ENCODE assay signal across 23 mouse cellular contexts in genomic region chr6:146748271-146748670, GRCm38 (mm10). TPM values are rescaled to one million over a fixed set of nuclear protein-coding genes. Genes with fewer than 3 reads are reported as not detected.
DNase-seq lines count a peak whose midpoint lies in the region; ATAC-seq and TF ChIP-seq lines count a peak whose summit lies in the region.
"Had no signal": no experiment of that assay in that cellular context is flagged by ENCODE, and none has a peak within 500 bp of the region (broad histone marks: within the 10 kb centered on the region; RNA-seq: fewer than 3 reads in every experiment).

No protein-coding gene starts in this region.

- no peak for ATAC-seq in heart, embryonic 12.5 days (ENCODE audit: insufficient number of reproducible peaks, low FRiP score)
- ATAC-seq: forebrain, embryonic 16.5 days; hindbrain, embryonic 16.5 days had no signal

- no peak for TF ChIP-seq POLR2A in MEL (IDR thresholded peaks at IDR 0.05; ENCODE audit: control insufficient read depth in 1 of 2, insufficient read depth in 1 of 2, low read depth in 1 of 2, low read length in 2 of 2, poor library complexity in 1 of 2)
- TF ChIP-seq POLR2A in thymus, adult 2 months (IDR thresholded peaks at IDR 0.05; ENCODE audit: control insufficient read depth, extremely low read depth, insufficient read depth, low read length, poor library complexity), result no peak

- no peak overlapping the region for H3K4me2 ChIP-seq in heart, embryonic 12.5 days
- H3K4me2 ChIP-seq: embryonic facial prominence, embryonic 13.5 days; forebrain, embryonic 12.5 days; hindbrain, embryonic 12.5 days had no signal

- no peaks in the 10 kb centered on the region for H3K9me3 ChIP-seq in heart, embryonic 12.5 days (replicated peaks)
- H3K9me3 ChIP-seq in MEL (replicated peaks; ENCODE audit: insufficient read depth, low read length), result no peaks in the 10 kb centered on the region
- H3K9me3 ChIP-seq: embryonic facial prominence, embryonic 13.5 days; forebrain, embryonic 12.5 days; hindbrain, embryonic 12.5 days had no signal

- H3K4me3 ChIP-seq in heart, embryonic 12.5 days, result no peak overlapping the region
- H3K4me3 ChIP-seq in MEL (ENCODE audit: control insufficient read depth in 1 of 2, insufficient read depth in 1 of 2, low read depth in 2 of 2, low read length in 2 of 2), result peak overlapping the region in 1 of 2 experiments; percentile 46; a peak in 2 of 4 replicates
- H3K4me3 ChIP-seq in thymus, adult 2 months (ENCODE audit: control insufficient read depth, insufficient read depth, low read length), result no peak overlapping the region
- H3K4me3 ChIP-seq: embryonic facial prominence, embryonic 13.5 days; forebrain, embryonic 12.5 days; hindbrain, embryonic 12.5 days had no signal

- no peaks in the 10 kb centered on the region for H3K27me3 ChIP-seq in heart, embryonic 12.5 days (replicated peaks)
- no peaks in the 10 kb centered on the region for H3K27me3 ChIP-seq in MEL (ENCODE audit: control insufficient read depth in 1 of 2, insufficient read depth in 2 of 2, low read length in 2 of 2)
- no peaks in the 10 kb centered on the region for H3K27me3 ChIP-seq in thymus, adult 2 months (ENCODE audit: control insufficient read depth, insufficient read depth, low read length)
- H3K27me3 ChIP-seq: CH12.LX; embryonic facial prominence, embryonic 13.5 days; forebrain, embryonic 12.5 days; hindbrain, embryonic 12.5 days had no signal

- 0 out of 2 replicates have a peak, but pooled peaks cover 3% of the 10 kb centered on the region for H3K36me3 ChIP-seq in heart, embryonic 12.5 days
- H3K36me3 ChIP-seq in MEL (ENCODE audit: control insufficient read depth in 1 of 2, insufficient read depth in 2 of 2, low read length in 2 of 2), result peaks cover 0 to 43% of the 10 kb centered on the region in 2 experiments; a peak in 2 of 4 replicates
- no peaks in the 10 kb centered on the region for H3K36me3 ChIP-seq in thymus, adult 2 months (ENCODE audit: control insufficient read depth, insufficient read depth, low read length)
- H3K36me3 ChIP-seq: embryonic facial prominence, embryonic 13.5 days; forebrain, embryonic 12.5 days; hindbrain, embryonic 12.5 days had no signal

- intact Hi-C loops in heart, postnatal 10 days (cut with DNase I), result no loop called here

- H3K4me1 ChIP-seq in heart, embryonic 12.5 days (replicated peaks), result peaks cover 68% of the 10 kb centered on the region
- peaks cover 21 to 25% of the 10 kb centered on the region in 2 experiments for H3K4me1 ChIP-seq in MEL (ENCODE audit: control insufficient read depth in 1 of 2, insufficient read depth in 2 of 2, low read length in 2 of 2)
- peaks cover 5% of the 10 kb centered on the region for H3K4me1 ChIP-seq in thymus, adult 2 months (replicated peaks; ENCODE audit: control insufficient read depth, insufficient read depth, low read length)
- H3K4me1 ChIP-seq: forebrain, embryonic 12.5 days had no signal

- H3K27ac ChIP-seq in heart, embryonic 12.5 days (ENCODE audit: poor library complexity, severe bottlenecking), result peak overlapping the region; percentile 62
- H3K27ac ChIP-seq in MEL (ENCODE audit: control insufficient read depth, low read depth, low read length), result peak overlapping the region; percentile 24; the same call in 1 of the 2 replicates
- H3K27ac ChIP-seq in thymus, adult 2 months (ENCODE audit: control insufficient read depth, insufficient read depth, low read length), result no peak overlapping the region
- H3K27ac ChIP-seq: embryonic facial prominence, embryonic 13.5 days; forebrain, embryonic 12.5 days; hindbrain, embryonic 12.5 days had no signal

- TF ChIP-seq CTCF in MEL (IDR thresholded peaks at IDR 0.05 in 2 of 3, conservative IDR thresholded peaks at IDR 0.05 in 1 of 3; ENCODE audit: control insufficient read depth in 1 of 3, insufficient read depth in 1 of 3, low read depth in 2 of 3, low read length in 3 of 3, poor library complexity in 1 of 3, severe bottlenecking in 1 of 3), result no peak
- no peak for TF ChIP-seq CTCF in thymus, adult 2 months (IDR thresholded peaks at IDR 0.05; ENCODE audit: borderline replicate concordance, control insufficient read depth, extremely low read depth, insufficient read depth, low read length, poor library complexity)

- TF ChIP-seq RAD21 in MEL (IDR thresholded peaks at IDR 0.05; ENCODE audit: low read depth, low read length), result no peak

- TF ChIP-seq EP300 in MEL (IDR thresholded peaks at IDR 0.05; ENCODE audit: low read depth in 1 of 2, low read length in 2 of 2), result no peak

- 0 out of 2 replicates have a peak overlapping the region, but pooled peaks have one; percentile 30 for H3K9ac ChIP-seq in heart, embryonic 12.5 days
- H3K9ac ChIP-seq in MEL (ENCODE audit: control insufficient read depth, low read depth, low read length, poor library complexity, severe bottlenecking), result no peak overlapping the region
- H3K9ac ChIP-seq: embryonic facial prominence, embryonic 13.5 days; forebrain, embryonic 12.5 days; hindbrain, embryonic 12.5 days had no signal

- DNase-seq in heart, adult 11 months, result peak; percentile 79
- DNase-seq in heart, postnatal 10 days, result no peak
- no peak for DNase-seq in heart, adult 8-10 months (ENCODE audit: low spot score)
- DNase-seq in A20 (ENCODE audit: low read depth, low spot score) (peak; percentile 65), MEL (ENCODE audit: low read depth, low spot score) (peak; percentile 63)
- DNase-seq in urinary bladder, postnatal 36 days (ENCODE audit: low spot score in 2 of 2), result no peak
- no peak for DNase-seq in thymus, adult 2 months
- DNase-seq: adrenal gland, postnatal 14 days; B cell, adult 2 months; cerebellum, adult 11-12 months; cerebellum, adult 9-10 months; cerebellum, postnatal 36 days; gastrocnemius, postnatal 14 days; kidney, adult 11 months; kidney, postnatal 10 days had no signal

- WGBS in heart, embryonic 12.5 days, result 55% methylated on average over 1 of the region's 1 CpGs
- WGBS in thymus, adult 2 months, result 87% methylated on average over 1 of the region's 1 CpGs

- 0 out of 2 replicates have a peak, but pooled peaks cover 2% of the 10 kb centered on the region for H3K79me2 ChIP-seq in MEL (ENCODE audit: control insufficient read depth, insufficient read depth, low read length, poor library complexity)

TF ChIP-seq in MEL, 35 proteins besides CTCF, POLR2A, EP300 and RAD21 (continues in another document):
- TF ChIP-seq KAT2A (conservative IDR thresholded peaks at IDR 0.05; ENCODE audit: low read depth, low read length), result no peak
- no peak for TF ChIP-seq USF2 (IDR thresholded peaks at IDR 0.05; ENCODE audit: borderline replicate concordance in 1 of 2, insufficient read depth in 1 of 2, low read depth in 1 of 2, low read length in 2 of 2)
- no peak for TF ChIP-seq CHD1 (IDR thresholded peaks at IDR 0.05; ENCODE audit: low read depth, low read length)
- no peak for TF ChIP-seq TCF12 (IDR thresholded peaks at IDR 0.05; ENCODE audit: low read depth, low read length)
- TF ChIP-seq CHD2 (IDR thresholded peaks at IDR 0.05; ENCODE audit: low read length), result no peak
- TF ChIP-seq RCOR1 (IDR thresholded peaks at IDR 0.05; ENCODE audit: low read depth, low read length), result no peak
- no peak for TF ChIP-seq E2F4 (IDR thresholded peaks at IDR 0.05; ENCODE audit: borderline replicate concordance, low read depth, low read length)
- TF ChIP-seq ZKSCAN1 (IDR thresholded peaks at IDR 0.05; ENCODE audit: low read depth, low read length), result no peak
- TF ChIP-seq ETS1 (IDR thresholded peaks at IDR 0.05; ENCODE audit: low read depth, low read length), result peak; percentile 73; the same call in 1 of the 2 replicates
- no peak for TF ChIP-seq MYC (IDR thresholded peaks at IDR 0.05; ENCODE audit: low read depth, low read length)
- TF ChIP-seq ZNF384 (IDR thresholded peaks at IDR 0.05; ENCODE audit: low read depth, low read length), result no peak
- TF ChIP-seq GATA1 (IDR thresholded peaks at IDR 0.05; ENCODE audit: low read depth, low read length), result no peak
- no peak for TF ChIP-seq NRF1 (IDR thresholded peaks at IDR 0.05; ENCODE audit: insufficient read depth, low read depth, low read length, poor library complexity, severe bottlenecking)
- no peak for TF ChIP-seq USF1 (IDR thresholded peaks at IDR 0.05; ENCODE audit: low read depth, low read length)
- TF ChIP-seq POLR2AphosphoS5 (IDR thresholded peaks at IDR 0.05; ENCODE audit: borderline replicate concordance, low read depth, low read length), result no peak
- no peak for TF ChIP-seq MYB (IDR thresholded peaks at IDR 0.05; ENCODE audit: low read depth, low read length)
- TF ChIP-seq POLR2AphosphoS2 (IDR thresholded peaks at IDR 0.05; ENCODE audit: low read length), result no peak
- TF ChIP-seq ZMIZ1 (IDR thresholded peaks at IDR 0.05; ENCODE audit: low read depth, low read length), result no peak
- TF ChIP-seq SIN3A (IDR thresholded peaks at IDR 0.05; ENCODE audit: low read length), result no peak
- no peak for TF ChIP-seq TBP (IDR thresholded peaks at IDR 0.05; ENCODE audit: low read depth, low read length)
- TF ChIP-seq ELF1 (IDR thresholded peaks at IDR 0.05; ENCODE audit: low read depth, low read length), result no peak
- TF ChIP-seq UBTF (IDR thresholded peaks at IDR 0.05; ENCODE audit: borderline replicate concordance, insufficient read depth, low read depth, low read length), result no peak
- no peak for TF ChIP-seq JUND (IDR thresholded peaks at IDR 0.05; ENCODE audit: low read depth, low read length)
- no peak for TF ChIP-seq BHLHE40 (IDR thresholded peaks at IDR 0.05; ENCODE audit: borderline replicate concordance, low read depth, low read length)
- no peak for TF ChIP-seq MEF2A (IDR thresholded peaks at IDR 0.05; ENCODE audit: extremely low read depth, insufficient replicate concordance, low read depth, low read length, poor library complexity, severe bottlenecking)

RNA-seq across cellular contexts. Expression of gene Stk38l, which starts 23.5 kb away (rescaled TPM):
- total RNA-seq in heart, postnatal 10 days (2021), result 10 to 100 TPM; 18.7 to 19.1 TPM
- 50.6 and 52.7 TPM in 2 replicates for polyA plus RNA-seq in heart, embryonic 12.5 days (2016; fragmentation: Nextera tagmentation; extraction: Ambion mirVana)
- 10 to 100 TPM; 12.6 to 13.9 (median 13.2) TPM for total RNA-seq in heart, adult 8-10 months (2022)
- total RNA-seq in MEL (2012; rRNA removed), result 5.1 and 6.2 TPM in 2 replicates
- polyA plus RNA-seq in MEL (2012; ENCODE audit: insufficient read depth in 1 of 2, insufficient read length in 2 of 2, low read depth in 1 of 2, low replicate concordance in 2 of 2, missing spikeins in 1 of 2), result 1 to 10 TPM in 1 of 2 experiments, not detected in 1; 9.2 TPM
- 3.5 and 3.8 TPM in 2 replicates for polyA plus RNA-seq in thymus, adult 2 months (2012; rRNA removed)

RNA-seq across cellular contexts. Expression of gene Arntl2, which starts 47.6 kb away (rescaled TPM):
- total RNA-seq in heart, postnatal 10 days (2021), result 1 to 10 TPM; 1.4 to 1.5 TPM
- polyA plus RNA-seq in heart, embryonic 12.5 days (2016; fragmentation: Nextera tagmentation; extraction: Ambion mirVana), result 3.1 and 3.5 TPM in 2 replicates
- 1 to 10 TPM in 3 of 4 experiments, under 1 TPM in 1; 0.55 to 1.7 (median 1.5) TPM for total RNA-seq in heart, adult 8-10 months (2022)
- total RNA-seq in MEL (2012; rRNA removed), result 16.8 and 20.2 TPM in 2 replicates
- polyA plus RNA-seq in MEL (2012; ENCODE audit: insufficient read depth in 1 of 2, insufficient read length in 2 of 2, low read depth in 1 of 2, low replicate concordance in 2 of 2, missing spikeins in 1 of 2), result 10 to 100 TPM in 1 of 2 experiments, not detected in 1; 20.6 TPM
- polyA plus RNA-seq in thymus, adult 2 months (2012; rRNA removed), result 5.2 and 6.2 TPM in 2 replicates
- total RNA-seq: CH12.LX; granulocyte monocyte progenitor cell, adult 5-6 weeks had no signal

Comparison
In these comparisons a context has a peak if more than half of its experiments do, and no peak if none do; other contexts are left out.
1. DNase-seq: peak in heart, adult 11 months (single experiment), A20 (single experiment) and MEL (single experiment); none in heart, postnatal 10 days (0 of 2), heart, adult 8-10 months (single experiment), urinary bladder, postnatal 36 days (0 of 2) and thymus, adult 2 months (single experiment).